Mouse (Mus musculus) granulocyte monocyte progenitor cell, adult 5-6 weeks (primary cell): ENCODE results near the gene Hp1bp3. TPM values are rescaled to one million over a fixed set of nuclear protein-coding genes. Genes with fewer than 3 reads are reported as not detected.
A peak's percentile ranks its signal among the peaks of the same experiment; 100 is the strongest.

Experiments used
- ATAC-seq: replicated peaks from 2 replicates; pipeline ENCODE4 v1.8.0; 2016; ENCODE audit warnings: mild to moderate bottlenecking, moderate TSS enrichment, inconsistent platforms; ENCODE audit not compliant: poor library complexity, severe bottlenecking
- total RNA-seq, 2 experiments: library from RNA; stranded (forward) in 1 of 2; stranded (reverse) in 1 of 2; fragments of 200-712, 200-1000 nt in 1 of 2; fragments of >200 nt in 1 of 2; fragmentation: Nextera tagmentation in 1 of 2; gene quantifications; 2 replicates each; pipeline ENCODE4 v1.2.3; 2014 to 2017

Gene Hp1bp3
- total RNA-seq (2014; fragmentation: Nextera tagmentation): 203 and 218 TPM in 2 replicates
- 221 and 239 TPM in 2 replicates for total RNA-seq (2017)

GRCm38 (mm10) chr4:138216200-138216890, at the start of gene Hp1bp3:
Hp1bp3 (plus strand) TSS chr4:138216296.
- peak; percentile 54 for ATAC-seq

- no peak for ATAC-seq
Observed at GRCm38 (mm10) chr4:138166519-138166918, 49.6 kb upstream of the Hp1bp3 start.

GRCm38 (mm10) chr4:138168162-138168561, 47.9 kb upstream of the Hp1bp3 start:
- ATAC-seq: no peak

- ATAC-seq: no peak
Observed at GRCm38 (mm10) chr4:138169420-138169819, 46.7 kb upstream of the Hp1bp3 start.

GRCm38 (mm10) chr4:138172686-138173085, 43.4 kb upstream of the Hp1bp3 start:
- ATAC-seq: peak; percentile 59

- 0 out of 2 replicates have a peak, but pooled peaks have one; percentile 6 for ATAC-seq
Observed at GRCm38 (mm10) chr4:138179391-138179790, 36.7 kb upstream of the Hp1bp3 start.

- peak; percentile 61 for ATAC-seq
Observed at GRCm38 (mm10) chr4:138180719-138181118, 35.4 kb upstream of the Hp1bp3 start.

GRCm38 (mm10) chr4:138184056-138184455, 32.0 kb upstream of the Hp1bp3 start:
- no peak for ATAC-seq

GRCm38 (mm10) chr4:138184573-138184981, 31.5 kb upstream of the Hp1bp3 start:
- ATAC-seq: peak; percentile 55

GRCm38 (mm10) chr4:138185961-138186360, 30.1 kb upstream of the Hp1bp3 start:
- ATAC-seq: no peak

GRCm38 (mm10) chr4:138187995-138188394, 28.1 kb upstream of the Hp1bp3 start:
- ATAC-seq: no peak

- no peak for ATAC-seq
Observed at GRCm38 (mm10) chr4:138192561-138192960, 23.5 kb upstream of the Hp1bp3 start.

- ATAC-seq: no peak
Observed at GRCm38 (mm10) chr4:138200769-138201168, 15.3 kb upstream of the Hp1bp3 start.

GRCm38 (mm10) chr4:138201696-138202095, 14.4 kb upstream of the Hp1bp3 start:
- ATAC-seq: no peak

- ATAC-seq: no peak
Observed at GRCm38 (mm10) chr4:138210116-138210515, 6.0 kb upstream of the Hp1bp3 start.

- ATAC-seq: no peak
Observed at GRCm38 (mm10) chr4:138213861-138214260, 2.2 kb upstream of the Hp1bp3 start.

- no peak for ATAC-seq
Observed at GRCm38 (mm10) chr4:138215671-138216199, 361 bp upstream of the Hp1bp3 start.

- ATAC-seq: peak; percentile 77
Observed at GRCm38 (mm10) chr4:138216891-138217392, 846 bp downstream of the Hp1bp3 start.

GRCm38 (mm10) chr4:138217441-138217840, 1.3 kb downstream of the Hp1bp3 start:
- no peak for ATAC-seq

GRCm38 (mm10) chr4:138217951-138218685, 2.0 kb downstream of the Hp1bp3 start:
- no peak for ATAC-seq

- no peak for ATAC-seq
Observed at GRCm38 (mm10) chr4:138219331-138219730, 3.2 kb downstream of the Hp1bp3 start.
